15 mouse cellular contexts compared by ENCODE assay signal in genomic region chr17:29769631-29770030, GRCm38 (mm10). TPM values are rescaled to one million over a fixed set of nuclear protein-coding genes. Genes with fewer than 3 reads are reported as not detected.
DNase-seq lines count a peak whose midpoint lies in the region; ATAC-seq and TF ChIP-seq lines count a peak whose summit lies in the region.
"Had no signal": no experiment of that assay in that cellular context is flagged by ENCODE, and none has a peak within 500 bp of the region (broad histone marks: within the 10 kb centered on the region; RNA-seq: fewer than 3 reads in every experiment).

No protein-coding gene starts in this region.

- H3K4me3 ChIP-seq in G1E (ENCODE audit: low read depth, low read length) = peak overlapping the region; percentile 13; the same call in 1 of the 2 replicates
- H3K4me3 ChIP-seq: heart, adult 2 months; lung, embryonic 15.5 days; neural tube, embryonic 13.5 days had no signal

- H3K36me3 ChIP-seq in G1E (replicated peaks) = no peaks in the 10 kb centered on the region
- H3K36me3 ChIP-seq: lung, embryonic 15.5 days; neural tube, embryonic 13.5 days had no signal

- no peak for TF ChIP-seq CTCF in G1E (IDR thresholded peaks at IDR 0.05; ENCODE audit: low read depth, low read length)

- H3K27me3 ChIP-seq in G1E (ENCODE audit: insufficient read depth, low read length) = peaks cover 17% of the 10 kb centered on the region
- H3K27me3 ChIP-seq: neural tube, embryonic 13.5 days had no signal

- peak; percentile 52 for ATAC-seq in CD4-positive, CD25-positive, alpha-beta regulatory T cell, adult 4 months
- peak; percentile 57 for ATAC-seq in G1E (ENCODE audit: extremely low read depth, insufficient number of reproducible peaks, low FRiP score, poor library complexity, severe bottlenecking)
- ATAC-seq in megakaryocyte progenitor cell, adult 5-6 weeks (replicated peaks; ENCODE audit: poor library complexity) = peak; percentile 29
- ATAC-seq: forebrain, embryonic 16.5 days; midbrain, embryonic 16.5 days had no signal

- DNase-seq in G1E (ENCODE audit: low spot score) = peak; percentile 73
- peak; percentile 82 for DNase-seq in thymus, postnatal 14 days
- no peak for DNase-seq in kidney, postnatal 14 days
- DNase-seq in layer of hippocampus, adult 9-10 months (ENCODE audit: low spot score) = no peak
- DNase-seq in kidney, postnatal 4 days = no peak
- DNase-seq: adrenal gland, postnatal 14 days; cerebellum, postnatal 10 days; heart, postnatal 10 days had no signal

- H3K4me1 ChIP-seq in G1E (ENCODE audit: insufficient read depth, low read depth, low read length) = peaks cover 90% of the 10 kb centered on the region
- H3K4me1 ChIP-seq: neural tube, embryonic 13.5 days had no signal

- H3K9me3 ChIP-seq in G1E (replicated peaks) = no peaks in the 10 kb centered on the region
- H3K9me3 ChIP-seq: lung, embryonic 15.5 days; neural tube, embryonic 13.5 days had no signal

RNA-seq across cellular contexts. Expression of gene Ccdc167, which starts 52.8 kb away (rescaled TPM):
- 10 to 100 TPM in 1 of 2 experiments, 1 to 10 TPM in 1; 7.8 to 10.1 TPM for polyA plus RNA-seq in CD4-positive, CD25-positive, alpha-beta regulatory T cell, adult 4 months (2017; shearing (Covaris generic))
- total RNA-seq in G1E (2014; fragmentation: Nextera tagmentation) = 13.2 and 19.4 TPM in 2 replicates
- total RNA-seq in G1E (2017) = 13.5 and 16.3 TPM in 2 replicates
- 6.3 and 8.7 TPM in 2 replicates for polyA plus RNA-seq in G1E (2012)
- total RNA-seq in megakaryocyte progenitor cell, adult 5-6 weeks (2015) = 19.1 and 20.1 TPM in 2 replicates
- total RNA-seq in megakaryocyte progenitor cell, adult 5-6 weeks (2017) = 6.3 and 11.3 TPM in 2 replicates

Comparison
In these comparisons a context has a peak if more than half of its experiments do, and no peak if none do; other contexts are left out.
1. DNase-seq: peak in G1E (single experiment) and thymus, postnatal 14 days (single experiment); none in kidney, postnatal 14 days (single experiment), layer of hippocampus, adult 9-10 months (single experiment) and kidney, postnatal 4 days (0 of 2).
2. Peak in every context shown above with its lines, with median percentiles within 50 percentile points of each other: ATAC-seq.